Mouse (Mus musculus) embryo, embryonic 10 days (tissue): Measurements from ENCODE around the gene Vhl.

Experiments used
- DNase-seq: peaks from one replicate; pipeline ENCODE4 v3.0.0-alpha.2; 2015; ENCODE audit warnings: low spot score

Vhl gene

GRCm38 (mm10) chr6:113624989-113625770, 1.4 kb downstream of the Vhl start:
- no peak for DNase-seq

GRCm38 (mm10) chr6:113630322-113630721, 6.6 kb downstream of the Vhl start:
- DNase-seq, result no peak

GRCm38 (mm10) chr6:113632863-113633262, 9.1 kb downstream of the Vhl start:
- no peak for DNase-seq

GRCm38 (mm10) chr6:113638302-113639040, 14.7 kb downstream of the Vhl start, which contains the start of gene Irak2:
Irak2 (plus strand) TSS chr6:113638467.
- peak; percentile 96 for DNase-seq

GRCm38 (mm10) chr6:113639201-113639600, 15.4 kb downstream of the Vhl start:
- DNase-seq, result no peak

DNA sequence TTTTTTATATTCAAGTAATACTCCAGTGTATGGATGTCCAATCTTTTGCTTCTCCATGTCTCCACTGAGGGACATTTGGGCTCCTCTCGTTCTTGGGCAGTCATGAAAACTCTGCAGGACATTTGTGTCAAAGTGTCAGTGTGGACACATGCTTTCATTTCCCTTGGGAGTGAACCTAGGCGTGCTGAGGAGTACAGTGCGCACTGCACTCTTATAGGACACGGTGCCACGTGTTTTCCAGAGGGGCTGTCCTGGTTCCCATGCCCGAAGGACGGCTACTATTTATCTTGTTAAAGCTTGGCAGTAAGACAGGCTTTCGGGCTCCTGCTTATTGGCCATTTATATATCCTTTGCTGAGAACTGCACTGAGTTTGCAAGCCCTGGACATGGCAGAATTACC, 18.8 kb downstream of the Vhl start:
- no peak for DNase-seq

DNA sequence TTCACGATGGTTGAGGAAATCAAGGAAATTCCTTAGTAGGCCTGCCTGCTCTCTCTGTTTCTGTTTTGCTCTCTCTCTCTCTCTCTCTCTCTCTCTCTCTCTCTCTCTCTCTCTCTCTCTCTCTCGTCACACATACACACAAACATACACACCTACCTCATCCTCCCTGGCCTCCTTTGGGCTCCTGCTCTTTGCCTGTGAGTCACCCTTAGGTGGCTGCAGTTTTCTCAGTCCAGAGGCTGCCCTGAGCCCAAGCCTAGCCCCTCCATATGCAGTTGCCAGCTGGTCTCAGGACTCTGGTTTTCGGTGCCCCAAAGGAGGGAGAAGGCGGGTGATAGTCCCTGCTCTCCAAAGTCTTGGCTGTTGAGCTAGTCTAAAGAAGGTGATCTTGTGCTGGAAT, 19.3 kb downstream of the Vhl start:
- DNase-seq, result no peak

- no peak for DNase-seq
Observed at GRCm38 (mm10) chr6:113643967-113644366, 20.2 kb downstream of the Vhl start.

GRCm38 (mm10) chr6:113644808-113645207, 21.0 kb downstream of the Vhl start:
- DNase-seq, result no peak

GRCm38 (mm10) chr6:113649346-113650196, 25.8 kb downstream of the Vhl start:
- DNase-seq, result no peak

DNA sequence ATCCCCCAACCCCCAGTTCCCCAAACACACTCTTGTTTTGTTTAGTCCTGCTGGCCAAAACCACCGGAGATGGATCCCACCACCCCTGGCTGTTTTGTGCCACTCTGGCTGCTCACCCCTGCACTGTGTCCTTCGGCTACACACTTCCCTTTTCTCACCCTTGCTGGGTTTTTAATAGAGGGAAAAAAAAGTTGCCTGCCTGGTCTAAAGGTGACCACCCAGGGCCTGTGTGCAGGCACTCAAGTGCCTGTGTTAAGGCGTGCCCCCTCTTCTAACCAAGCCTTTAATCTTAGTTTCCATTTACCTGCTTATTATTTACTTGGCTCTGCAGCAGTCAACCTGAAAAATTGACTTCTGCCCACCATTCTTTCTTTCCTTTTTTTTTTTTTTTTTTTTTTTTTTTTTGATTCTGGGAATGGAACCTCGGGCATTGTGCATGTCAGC, 26.5 kb downstream of the Vhl start:
- no peak for DNase-seq

DNA sequence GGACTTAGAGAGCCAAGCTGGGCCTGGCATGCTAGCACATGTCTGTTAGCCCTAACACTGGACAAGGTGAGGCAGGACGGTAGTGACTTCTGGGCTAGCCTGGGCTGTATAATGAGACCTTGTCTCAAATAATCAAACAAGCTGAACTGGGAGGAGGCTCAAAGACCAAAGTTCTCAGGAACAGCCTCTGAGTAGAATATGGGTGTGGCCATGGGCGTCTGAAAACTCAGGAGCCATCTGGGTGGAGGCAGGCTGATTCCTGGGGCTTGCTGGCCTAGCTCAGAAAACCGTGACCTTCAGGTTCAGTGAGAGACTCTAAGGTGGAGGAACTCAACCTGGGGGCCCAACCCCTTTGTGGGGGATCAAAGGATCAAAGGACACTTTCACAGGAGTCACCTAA, 27.9 kb downstream of the Vhl start:
- no peak for DNase-seq

DNA sequence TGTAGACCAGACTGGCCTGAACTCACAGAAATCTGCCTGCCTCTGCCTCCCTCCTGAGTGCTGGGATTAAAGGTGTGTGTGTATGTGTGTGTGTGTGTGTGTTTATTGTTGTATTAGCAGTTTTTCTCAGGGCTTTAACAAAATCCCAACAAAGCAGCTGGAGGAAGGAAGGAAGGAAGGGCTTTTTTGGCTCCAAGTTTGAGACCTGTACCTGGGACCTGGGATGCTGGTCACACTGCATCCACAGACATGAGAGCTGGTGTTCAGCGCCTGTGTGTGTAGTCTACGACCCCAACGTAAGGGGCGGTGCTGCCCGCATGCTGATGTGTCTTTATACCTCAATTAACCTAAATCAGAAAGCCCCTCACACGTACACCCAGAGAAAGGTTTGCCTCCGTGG, 29.8 kb downstream of the Vhl start:
- DNase-seq, result no peak

GRCm38 (mm10) chr6:113654102-113654501, 30.3 kb downstream of the Vhl start:
- DNase-seq, result no peak

- DNase-seq, result no peak
Observed at GRCm38 (mm10) chr6:113654753-113655397, 31.1 kb downstream of the Vhl start.

DNA sequence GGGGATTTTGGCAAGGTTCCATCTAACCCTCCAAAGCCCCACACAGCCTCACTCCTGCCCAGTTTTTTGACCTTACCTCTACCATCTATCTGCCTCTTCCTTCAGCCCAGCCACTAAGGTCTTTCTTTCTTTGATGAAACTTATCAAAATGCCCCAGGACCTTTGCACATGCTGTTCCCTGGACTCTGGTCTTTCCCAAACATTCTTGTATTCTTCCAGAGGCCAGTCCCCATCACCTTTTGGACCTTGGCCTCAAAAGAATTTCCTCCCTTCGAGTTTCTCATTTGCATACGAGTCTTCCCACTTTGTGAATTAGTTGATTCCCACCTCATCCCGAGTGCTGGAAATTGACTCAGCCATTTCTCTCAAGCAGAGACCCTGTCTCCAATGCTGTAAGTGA, 31.7 kb downstream of the Vhl start:
- DNase-seq, result no peak

- no peak for DNase-seq
Observed at GRCm38 (mm10) chr6:113656847-113657246, 33.1 kb downstream of the Vhl start.

DNA sequence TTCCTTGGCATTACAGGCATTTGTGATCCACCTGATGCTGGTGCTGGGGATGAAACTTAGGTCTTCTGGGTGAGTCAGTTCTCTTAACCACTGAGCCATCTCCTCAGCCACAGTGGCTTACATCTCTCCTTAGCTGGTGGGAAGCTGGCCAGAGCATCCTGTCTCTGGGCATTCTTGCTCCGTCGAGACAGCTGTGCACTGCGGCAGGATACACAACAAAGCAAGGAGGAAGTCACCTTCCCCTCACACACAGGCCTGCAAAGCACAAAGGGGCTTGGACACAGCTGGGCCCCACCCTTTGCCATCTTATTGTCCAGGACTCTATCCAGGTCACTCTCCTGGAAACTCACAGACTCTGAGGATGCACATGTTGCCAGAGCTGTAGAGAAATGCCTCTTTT, 34.5 kb downstream of the Vhl start:
- DNase-seq, result no peak

DNA sequence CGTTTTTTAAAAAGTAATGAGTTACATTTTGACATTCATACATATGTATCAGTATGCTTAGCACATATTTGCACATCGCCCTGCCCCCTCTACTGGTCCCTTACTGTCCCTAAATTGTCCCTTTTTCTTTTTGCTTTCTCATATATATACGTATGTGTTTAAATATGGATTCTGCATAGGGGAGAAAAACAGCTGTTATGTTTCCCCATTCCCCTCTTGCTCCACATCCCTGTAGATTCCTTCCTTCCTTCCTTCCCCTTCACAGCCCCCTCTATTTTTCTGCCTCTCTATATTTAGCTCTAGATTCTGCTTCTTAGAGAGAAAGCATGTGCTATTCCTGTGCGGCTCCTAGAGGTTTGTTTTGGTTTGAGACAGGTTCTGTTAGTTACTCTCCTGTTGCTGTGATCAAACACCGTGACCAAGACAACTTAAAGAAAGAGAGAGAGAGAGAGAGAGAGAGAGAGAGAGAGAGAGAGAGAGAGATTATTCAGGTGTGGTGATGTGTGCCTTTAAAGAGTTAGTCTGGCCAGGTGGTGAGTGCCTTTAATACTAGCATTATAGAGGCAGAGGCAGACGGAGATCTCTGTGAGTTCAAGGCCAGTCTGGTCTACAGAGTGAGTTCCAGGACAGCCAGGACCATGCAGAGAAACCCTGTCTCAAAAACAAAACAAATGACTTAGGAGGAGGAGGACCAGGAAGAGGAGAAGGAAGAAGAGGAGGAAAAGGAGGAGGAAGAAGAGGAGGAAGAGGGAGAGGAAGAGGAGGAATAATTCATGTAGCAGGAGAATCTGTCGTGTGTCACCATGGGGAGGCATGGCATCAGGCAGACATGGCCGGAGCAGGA, 36.1 kb downstream of the Vhl start:
- DNase-seq, result no peak

GRCm38 (mm10) chr6:113660492-113661352, 37.0 kb downstream of the Vhl start:
- no peak for DNase-seq
